Mouse (Mus musculus) spleen, adult 2 months (tissue): ENCODE data around the gene Elf2. TPM values are rescaled to one million over a fixed set of nuclear protein-coding genes. Genes with fewer than 3 reads are reported as not detected.
A peak's percentile ranks its signal among the peaks of the same experiment; 100 is the strongest.

Experiments
- DNase-seq, 2 experiments: peaks; one replicate each; pipeline versions ENCODE4 v3.0.0 to v3.0.0-alpha.2; 2012 to 2021; ENCODE audit warnings: low spot score in 2 of 2, low read depth in 1 of 2
- H3K27ac ChIP-seq: fragments of 200-500 bp; 2 replicates; pipeline ENCODE4 v1.5.1; 2012; ENCODE audit warnings: low read length, inconsistent platforms; ENCODE audit not compliant: insufficient read depth
- H3K27me3 ChIP-seq: fragments of 200-500 bp; 2 replicates; pipeline ENCODE4 v1.6.1; 2012; ENCODE audit warnings: mild to moderate bottlenecking, moderate library complexity, low read length, inconsistent platforms; ENCODE audit not compliant: control insufficient read depth, insufficient read depth
- H3K36me3 ChIP-seq: fragments of 200-500 bp; 2 replicates; pipeline ENCODE4 v1.6.1; 2012; ENCODE audit warnings: mild to moderate bottlenecking, low read length, inconsistent platforms; ENCODE audit not compliant: control insufficient read depth, insufficient read depth
- H3K4me1 ChIP-seq: fragments of 200-500 bp; 2 replicates; pipeline ENCODE4 v1.6.1; 2011; ENCODE audit warnings: inconsistent platforms; ENCODE audit not compliant: control insufficient read depth, insufficient read depth, insufficient read length
- H3K4me3 ChIP-seq: fragments of 200-500 bp; 2 replicates; pipeline ENCODE4 v1.5.1; 2011; ENCODE audit warnings: mild to moderate bottlenecking, inconsistent platforms; ENCODE audit not compliant: insufficient read depth, insufficient read length; ENCODE audit errors: extremely low read depth
- CTCF ChIP-seq: fragments of 200-500 bp; IDR thresholded peaks from 2 replicates; pipeline ENCODE4 v1.5.1; 2011; ENCODE audit warnings: mild to moderate bottlenecking, inconsistent platforms; ENCODE audit not compliant: insufficient read depth, insufficient read length, insufficient replicate concordance; ENCODE audit errors: extremely low read depth
- POLR2A ChIP-seq: fragments of 200-500 bp; IDR thresholded peaks from 2 replicates; pipeline ENCODE4 v1.6.1; 2011; ENCODE audit warnings: low read depth, low read length, inconsistent platforms
- WGBS: fragments of 180-500 bp; shearing (Covaris S2); methylation state at CpG from one replicate; pipeline ENCODE4 v1.1.7; 2018; 5-methylcytosine and 5-hydroxymethylcytosine counted together
- polyA plus RNA-seq: library from polyadenylated mRNA; depleted of rRNA; stranded (reverse); fragments of >200 nt; gene quantifications from 2 replicates; pipeline ENCODE4 v1.2.3, GENCODE M21; 2012

Gene Elf2
- polyA plus RNA-seq, 1 experiment, result 36.6 TPM

DNA sequence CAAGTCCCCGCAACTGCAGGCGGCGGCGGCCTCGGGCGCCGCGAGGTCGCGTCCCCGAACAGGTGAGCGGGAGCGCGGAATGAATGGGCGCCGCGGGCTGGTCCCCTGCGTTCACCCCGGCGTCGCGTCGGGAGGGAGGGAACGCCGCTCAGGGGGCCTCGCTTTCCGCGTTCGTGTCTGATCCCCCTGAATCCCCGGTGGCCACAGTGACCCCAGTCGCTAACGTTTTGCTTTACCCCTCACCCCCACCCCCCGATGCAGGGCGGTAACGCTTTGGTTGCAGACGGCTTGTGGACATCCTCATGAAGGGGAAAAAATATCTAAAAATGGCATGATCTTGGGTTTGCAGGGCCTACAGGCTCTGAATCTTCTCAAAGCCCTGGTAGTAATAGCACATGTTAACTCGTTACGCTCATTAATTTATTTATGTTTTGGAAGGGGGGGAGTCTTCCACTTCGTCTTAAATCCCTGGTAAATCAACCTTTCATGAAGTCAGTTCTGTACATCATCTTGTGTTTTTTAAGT is 115.2 kb downstream of the Elf2 start:
- Histone ChIP-seq H3K4me1 (no peaks in the 10 kb centered on the region), H3K27me3 (no peaks in the 10 kb centered on the region), H3K27ac (no peak overlapping the region), H3K4me3 (peak overlapping the region; percentile 66), H3K36me3 (no peaks in the 10 kb centered on the region)
- TF ChIP-seq CTCF (no peak), POLR2A (no peak)
- DNase-seq, result no peak
- WGBS, result 4% methylated on average over 39 of the region's 39 CpGs

DNA sequence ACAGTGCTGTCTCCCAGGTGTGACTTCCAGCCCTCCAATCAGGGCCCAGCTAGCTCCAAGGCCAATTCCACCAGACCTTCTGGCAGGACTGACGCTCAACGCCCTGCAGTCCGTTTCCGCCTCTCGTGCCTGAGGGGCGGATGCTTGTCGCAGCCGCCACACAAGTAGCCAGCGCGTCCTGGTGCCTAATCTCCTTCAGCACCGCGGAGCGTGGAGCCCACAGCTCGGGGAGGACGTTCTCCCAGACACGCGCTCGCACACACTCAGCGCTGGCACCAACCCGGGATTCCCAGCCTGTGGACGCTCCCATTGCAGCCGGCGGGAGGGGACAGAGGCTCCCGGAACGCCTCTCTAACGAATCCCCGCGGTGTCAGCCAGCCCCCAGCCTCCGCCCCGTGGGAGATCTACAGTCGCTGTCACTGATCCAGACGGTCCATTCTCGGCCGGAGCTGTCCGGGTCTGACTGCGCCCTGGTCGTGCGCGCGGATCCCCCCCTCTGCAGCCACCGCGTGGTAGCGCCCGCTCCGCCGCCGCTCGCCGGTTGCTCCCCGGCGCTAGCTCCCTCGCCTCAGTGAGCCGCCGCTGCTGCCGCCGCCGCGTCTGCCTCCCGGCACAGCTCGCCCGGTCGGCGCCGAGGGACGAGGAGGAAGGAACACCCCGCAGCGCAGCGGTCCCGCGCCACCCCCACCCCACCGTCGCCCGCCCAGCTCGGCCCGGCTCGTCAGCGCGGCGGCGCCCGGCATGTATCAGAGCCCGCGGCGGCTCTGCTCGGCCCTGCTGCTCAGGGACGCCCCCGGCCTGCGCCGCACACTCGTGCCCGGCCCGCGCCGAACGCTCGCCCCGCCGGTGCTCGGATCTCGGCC is 115.9 kb downstream of the Elf2 start, which contains the start of gene Noct:
Gene Noct, plus strand, starts transcription at position 85 of the 863 bp plus-strand sequence.
- H3K4me1 ChIP-seq, result no peaks in the 10 kb centered on the region
- H3K36me3 ChIP-seq, result no peaks in the 10 kb centered on the region
- TF ChIP-seq CTCF (no peak), POLR2A (peak; percentile 54)
- DNase-seq, result peak; percentile 67 to 75
- peak within 1 kb of the TSS; percentile 93 for H3K27ac ChIP-seq
- no peaks in the 10 kb centered on the region for H3K27me3 ChIP-seq
- H3K4me3 ChIP-seq, result peak within 1 kb of the TSS; percentile 66
- WGBS, result 1% methylated on average over 100 of the region's 100 CpGs

DNA sequence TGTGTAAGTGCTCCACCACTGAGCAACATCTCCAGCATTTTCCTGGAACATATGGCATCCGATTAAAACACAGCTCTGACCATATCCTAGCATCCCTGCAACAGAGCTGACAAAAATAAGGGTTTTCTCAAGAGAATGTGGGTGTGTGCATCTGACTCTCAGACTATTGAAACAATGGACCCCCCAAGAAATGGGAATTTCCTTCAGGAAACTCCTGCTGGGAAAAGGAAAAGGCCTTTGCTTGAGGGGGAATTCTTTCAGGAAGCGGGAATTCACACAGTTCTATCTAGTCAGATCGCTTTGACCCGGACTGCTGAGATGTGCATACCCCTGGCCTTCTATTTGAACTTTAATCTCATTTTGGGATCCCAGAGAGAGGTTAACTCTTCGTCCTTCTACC is 116.9 kb downstream of the Elf2 start:
- no peak overlapping the region for H3K27ac ChIP-seq
- H3K4me3 ChIP-seq, result no peak overlapping the region
- H3K36me3 ChIP-seq, result no peaks in the 10 kb centered on the region
- DNase-seq, result no peak
- 79% methylated on average over 5 of the region's 5 CpGs for WGBS
- H3K4me1 ChIP-seq, result no peaks in the 10 kb centered on the region
- no peaks in the 10 kb centered on the region for H3K27me3 ChIP-seq
- TF ChIP-seq POLR2A (no peak), CTCF (no peak)

DNA sequence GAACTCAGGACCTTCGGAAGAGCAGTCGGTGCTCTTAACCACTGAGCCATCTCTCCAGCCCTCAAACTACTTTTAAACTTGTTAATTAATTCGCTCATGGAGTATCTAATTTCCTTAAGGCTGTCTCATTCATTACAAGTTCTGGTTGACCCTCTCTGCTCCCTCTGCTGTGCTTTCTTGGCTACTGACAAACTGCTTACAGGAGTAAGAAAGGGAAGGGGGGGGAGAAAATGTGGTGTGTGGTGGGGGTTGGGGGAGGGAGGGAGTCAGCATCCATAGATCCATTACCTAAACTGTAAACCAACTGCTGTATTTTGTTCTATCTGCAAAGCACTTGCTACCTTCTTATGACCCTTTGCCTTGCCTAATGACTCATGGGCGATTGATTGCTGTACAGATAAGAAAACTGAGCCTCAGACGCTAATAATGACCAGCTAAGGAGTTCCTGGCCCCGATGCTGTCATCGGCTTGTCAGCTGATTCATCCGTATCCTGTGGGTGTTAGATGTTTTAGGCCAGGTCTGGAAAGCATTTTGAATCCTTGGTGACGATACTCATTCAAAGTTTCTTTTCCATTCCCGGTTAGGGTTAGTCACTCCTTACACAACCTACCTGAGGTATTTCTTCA is 117.5 kb downstream of the Elf2 start:
- no peaks in the 10 kb centered on the region for H3K27me3 ChIP-seq
- H3K4me3 ChIP-seq, result no peak overlapping the region
- WGBS, result 75% methylated on average over 10 of the region's 10 CpGs
- TF ChIP-seq POLR2A (no peak), CTCF (no peak)
- no peaks in the 10 kb centered on the region for H3K36me3 ChIP-seq
- no peaks in the 10 kb centered on the region for H3K4me1 ChIP-seq
- DNase-seq, result no peak
- no peak overlapping the region for H3K27ac ChIP-seq

DNA sequence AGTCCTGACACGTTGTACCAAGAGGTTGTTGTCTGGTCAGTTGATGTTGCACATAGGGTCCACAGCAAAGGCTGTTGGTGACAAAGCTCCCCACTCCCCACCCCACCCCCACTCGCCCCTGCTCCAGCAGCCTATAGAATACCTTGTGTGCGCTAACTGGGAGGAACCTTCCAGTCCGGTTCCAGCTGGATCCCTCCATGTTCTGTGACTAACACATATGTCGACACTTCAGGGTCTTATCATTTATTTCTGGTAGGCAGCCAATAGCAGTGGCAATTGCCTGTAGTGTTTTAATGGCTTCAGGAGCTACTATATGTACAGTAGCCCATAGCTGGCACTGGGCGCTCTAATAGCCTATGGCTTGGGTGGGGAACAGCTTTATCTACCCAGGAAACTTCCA is 118.2 kb downstream of the Elf2 start:
- no peak for DNase-seq
- 89% methylated on average over 6 of the region's 6 CpGs for WGBS
- H3K27ac ChIP-seq, result no peak overlapping the region
- H3K4me3 ChIP-seq, result no peak overlapping the region
- H3K27me3 ChIP-seq, result no peaks in the 10 kb centered on the region
- no peaks in the 10 kb centered on the region for H3K4me1 ChIP-seq
- no peaks in the 10 kb centered on the region for H3K36me3 ChIP-seq
- TF ChIP-seq POLR2A (no peak), CTCF (no peak)

DNA sequence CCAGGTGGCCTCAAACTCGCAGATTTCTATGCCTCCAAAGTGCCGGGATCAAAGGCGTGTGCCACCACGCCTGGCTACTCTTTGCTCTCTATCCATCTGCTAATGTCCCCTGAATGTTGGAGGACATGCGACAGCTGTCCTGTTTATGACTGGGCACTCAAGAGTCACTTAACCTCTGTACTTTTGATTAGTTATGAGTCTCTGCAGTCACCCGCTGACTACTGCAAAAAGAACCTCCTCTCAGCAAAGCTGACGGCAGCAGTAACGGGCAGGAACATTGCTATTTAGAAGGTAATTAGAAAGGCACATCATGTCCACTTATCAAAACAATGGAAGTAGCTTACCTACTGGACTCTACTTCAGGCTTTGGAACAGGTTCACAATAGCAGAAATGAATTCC is 118.6 kb downstream of the Elf2 start:
- H3K27ac ChIP-seq, result no peak overlapping the region

DNA sequence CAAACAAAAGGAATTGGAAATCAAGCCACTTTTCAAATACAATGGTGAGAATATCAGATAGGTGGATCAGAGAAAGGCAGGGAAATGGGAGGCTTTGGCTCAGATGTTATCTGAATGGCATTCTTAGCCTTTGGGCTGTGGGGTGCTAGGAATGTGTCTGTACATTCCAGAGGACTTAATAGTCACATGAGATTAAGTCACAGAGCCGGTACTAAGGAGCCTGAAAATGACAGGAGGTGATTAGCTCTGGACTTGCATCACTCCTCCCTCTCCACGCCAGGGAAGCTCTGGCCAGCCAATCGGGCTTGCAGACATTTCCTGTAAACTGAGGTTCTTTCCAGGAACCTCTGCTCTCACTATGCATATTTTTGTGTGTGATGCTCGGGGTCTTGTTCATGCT is 119.6 kb downstream of the Elf2 start:
- Histone ChIP-seq H3K36me3 (no peaks in the 10 kb centered on the region), H3K4me3 (no peak overlapping the region), H3K27me3 (no peaks in the 10 kb centered on the region), H3K4me1 (no peaks in the 10 kb centered on the region), H3K27ac (no peak overlapping the region)
- DNase-seq, result no peak
- WGBS, result 60% methylated on average over 4 of the region's 4 CpGs
- no peak for TF ChIP-seq POLR2A
- TF ChIP-seq CTCF, result no peak

More for the DNA sequence above, 118.6 kb downstream of the Elf2 start:
- Histone ChIP-seq H3K27me3 (no peaks in the 10 kb centered on the region), H3K36me3 (no peaks in the 10 kb centered on the region), H3K4me1 (no peaks in the 10 kb centered on the region), H3K4me3 (no peak overlapping the region)
- 85% methylated on average over 8 of the region's 8 CpGs for WGBS
- DNase-seq, result no peak
- TF ChIP-seq CTCF, result no peak
- no peak for TF ChIP-seq POLR2A
